Mouse (Mus musculus): ENCODE results near the gene Stag1.

The Stag1 gene

GRCm38 (mm10) chr9:100597546-100597945, at the start of gene Stag1:
Stag1 (plus strand) TSS chr9:100597798.
- no peak for DNase-seq

- no peak for DNase-seq
Measured at GRCm38 (mm10) chr9:100548313-100548712, 49.3 kb upstream of the Stag1 start.

DNA sequence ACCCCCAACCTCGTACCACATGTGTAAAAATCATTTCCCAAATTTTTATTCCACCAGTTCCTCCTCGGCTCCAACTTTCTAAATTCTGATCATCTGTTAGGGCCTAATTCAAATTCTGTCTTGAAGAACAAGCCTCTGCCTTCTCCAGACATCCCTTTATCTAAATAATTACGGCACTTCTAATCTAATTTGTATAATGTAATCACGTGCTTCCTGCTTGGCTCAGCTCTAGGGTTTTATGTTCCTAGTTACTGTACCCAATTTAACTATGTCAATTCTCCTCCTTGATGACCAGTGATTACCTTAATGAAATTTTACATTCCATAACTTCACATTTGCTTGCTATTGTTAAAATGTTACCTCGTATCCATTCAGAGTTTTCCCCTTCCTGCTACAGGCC, 41.9 kb upstream of the Stag1 start:
- no peak for DNase-seq

GRCm38 (mm10) chr9:100558023-100558573, 39.5 kb upstream of the Stag1 start:
- no peak for DNase-seq

- no peak for DNase-seq
Measured at GRCm38 (mm10) chr9:100558991-100559390, 38.6 kb upstream of the Stag1 start.

- DNase-seq, result no peak
Measured at GRCm38 (mm10) chr9:100560251-100560890, 37.2 kb upstream of the Stag1 start.

- DNase-seq, result peak; percentile 49
Measured at GRCm38 (mm10) chr9:100569798-100570625, 27.6 kb upstream of the Stag1 start.

GRCm38 (mm10) chr9:100570626-100571233, 26.9 kb upstream of the Stag1 start, which contains the start of gene Slc35g2:
Slc35g2 (minus strand) TSS chr9:100571090.
- DNase-seq, result peak; percentile 63

- DNase-seq, result no peak
Measured at GRCm38 (mm10) chr9:100571511-100571910, 26.1 kb upstream of the Stag1 start.

GRCm38 (mm10) chr9:100573300-100573699, 24.3 kb upstream of the Stag1 start:
- no peak for DNase-seq

GRCm38 (mm10) chr9:100573942-100574341, 23.7 kb upstream of the Stag1 start:
- no peak for DNase-seq

DNA sequence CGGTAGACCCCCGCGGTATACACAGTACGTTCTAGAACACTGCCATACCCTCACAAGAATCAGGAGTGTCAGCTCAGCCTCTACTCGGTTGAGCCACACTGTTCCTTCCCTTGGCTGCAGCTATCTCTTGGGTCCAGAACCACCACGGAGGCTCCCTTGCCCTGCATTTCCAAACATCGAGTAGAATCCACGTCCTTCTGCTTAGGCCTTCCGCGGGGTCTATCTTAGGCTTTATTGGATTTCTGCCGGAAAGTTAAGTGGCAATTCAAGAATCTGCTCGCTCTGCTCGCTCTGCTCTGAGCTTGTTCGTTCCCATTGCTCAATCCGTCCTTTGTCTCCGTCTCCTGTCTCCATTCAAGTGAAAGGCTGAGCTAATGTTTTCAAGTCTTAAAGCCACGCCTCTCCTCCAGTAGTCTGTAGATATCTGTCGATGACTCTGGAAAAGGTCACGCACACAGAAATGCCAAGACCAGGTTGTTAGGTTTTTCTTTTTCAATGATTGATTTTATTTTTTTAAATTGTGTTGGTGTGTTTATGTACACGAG, 17.3 kb upstream of the Stag1 start:
- no peak for DNase-seq

GRCm38 (mm10) chr9:100581543-100582492, 15.8 kb upstream of the Stag1 start:
- peak; percentile 23 for DNase-seq

DNA sequence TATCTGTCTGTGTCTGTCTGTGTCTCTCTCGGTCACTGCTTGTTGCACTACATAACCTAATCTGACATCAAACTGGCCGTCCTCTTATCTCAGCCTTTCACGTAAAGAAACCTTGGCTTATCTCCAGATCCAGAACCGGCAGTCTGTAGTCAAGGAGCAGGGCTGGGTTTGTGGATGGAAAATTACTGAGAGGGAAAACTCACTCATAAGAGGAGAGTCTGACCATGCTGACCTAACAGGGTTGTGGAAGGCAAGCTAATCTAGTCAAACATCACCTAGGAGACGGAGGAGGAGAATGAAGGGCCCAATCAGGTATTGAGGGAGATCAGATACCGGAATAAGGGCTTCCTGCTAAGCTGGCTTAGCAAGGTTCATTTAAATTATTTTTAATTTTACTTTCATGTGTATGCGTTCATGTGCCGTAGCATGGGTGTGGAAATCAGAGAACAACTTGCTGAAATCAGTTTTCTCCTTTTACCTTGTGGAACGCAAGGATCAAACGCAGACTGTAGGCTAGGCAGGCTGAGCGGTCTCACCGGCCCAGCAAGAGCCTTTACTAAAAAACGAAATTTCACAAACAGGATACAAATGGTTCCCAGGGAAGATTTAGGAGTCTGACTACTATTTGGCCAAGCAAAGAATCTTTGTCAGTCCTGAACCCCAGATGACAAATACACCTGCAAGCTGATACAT, 14.6 kb upstream of the Stag1 start:
- DNase-seq, result no peak

GRCm38 (mm10) chr9:100584031-100584430, 13.6 kb upstream of the Stag1 start:
- DNase-seq, result no peak

- no peak for DNase-seq
Measured at GRCm38 (mm10) chr9:100590462-100590861, 7.1 kb upstream of the Stag1 start.

GRCm38 (mm10) chr9:100596317-100596716, 1.3 kb upstream of the Stag1 start:
- DNase-seq, result no peak

DNA sequence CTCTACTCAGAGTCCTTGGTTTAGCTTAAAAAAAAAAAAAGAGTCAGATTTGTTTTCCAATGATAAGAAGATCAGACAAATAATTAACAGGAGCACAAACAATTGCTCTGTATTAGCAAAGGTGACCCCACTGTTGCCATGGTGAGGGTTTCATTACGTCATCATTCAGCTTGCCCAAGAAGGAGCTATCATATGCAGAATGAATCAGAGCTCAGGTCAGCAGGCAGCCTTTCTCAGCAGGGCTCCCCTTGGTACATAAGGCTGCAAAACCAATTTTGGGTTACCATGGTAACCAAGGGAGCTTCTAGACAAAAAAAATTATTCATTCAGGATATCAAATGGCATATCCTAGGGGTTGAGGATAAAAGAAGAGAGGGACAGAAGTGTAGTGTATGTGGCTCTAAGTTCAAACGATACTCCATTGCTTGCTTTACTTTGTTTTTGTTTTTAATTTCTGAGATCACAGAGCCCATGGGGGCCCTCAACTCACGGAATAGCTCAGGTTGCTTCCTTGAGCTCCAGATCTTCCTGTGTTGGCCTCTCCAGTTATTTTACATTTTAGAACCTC, 2.2 kb downstream of the Stag1 start:
- DNase-seq, result no peak

GRCm38 (mm10) chr9:100602130-100602529, 4.5 kb downstream of the Stag1 start:
- no peak for DNase-seq

DNA sequence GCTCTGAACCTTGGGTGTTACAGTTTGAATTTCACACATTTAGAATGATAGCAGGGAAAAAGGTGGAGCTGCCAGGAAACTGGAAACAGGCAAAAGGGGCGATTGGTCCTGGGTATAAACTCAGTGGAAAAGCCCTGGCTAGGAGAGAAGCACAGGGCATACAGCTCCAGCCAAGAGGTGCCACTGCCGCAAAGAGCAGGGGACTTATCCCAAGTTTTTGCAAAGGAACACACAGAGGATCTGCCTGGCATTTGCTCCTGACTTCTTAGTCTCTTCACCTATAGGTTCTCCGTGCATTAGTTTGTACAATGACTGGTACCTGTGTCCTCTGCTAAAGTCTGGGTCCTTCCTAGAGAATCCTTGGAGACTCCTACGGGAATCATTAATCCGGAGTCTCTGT, 5.6 kb downstream of the Stag1 start:
- no peak for DNase-seq

DNA sequence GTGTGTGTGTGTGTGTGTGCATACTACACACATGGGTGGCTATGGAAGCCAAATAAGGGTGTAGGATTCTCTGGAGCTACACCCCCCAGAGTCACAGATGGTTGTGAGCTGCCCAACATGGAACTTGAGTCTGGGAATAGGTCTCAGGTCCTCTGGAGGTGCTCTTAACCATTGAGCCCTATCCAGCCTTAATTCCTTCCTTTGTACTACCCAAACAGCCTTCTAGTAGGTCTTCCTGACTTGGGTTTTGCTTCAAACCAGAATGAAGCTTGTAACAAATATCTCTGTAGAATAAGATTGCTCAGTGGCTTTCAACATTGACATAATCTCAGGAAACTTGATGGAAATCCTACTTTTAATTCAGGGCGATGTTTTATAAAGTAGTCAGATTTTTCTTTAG, 7.9 kb downstream of the Stag1 start:
- DNase-seq, result no peak

Data from right cerebral cortex, postnatal 14 days (tissue).